Mouse (Mus musculus): ENCODE data around the gene Lmf2. TPM values are rescaled to one million over a fixed set of nuclear protein-coding genes. Genes with fewer than 3 reads are reported as not detected.

Gene Lmf2
- polyA plus RNA-seq, 1 experiment from 2014 or later: 53.7 TPM

- no peaks in the 10 kb centered on the region for H3K27me3 ChIP-seq (ENCODE audit: low read depth, poor library complexity, severe bottlenecking)
Measured at GRCm38 (mm10) chr15:89358784-89359183, 3.3 kb upstream of the Lmf2 start.

GRCm38 (mm10) chr15:89356372-89356771, 913 bp upstream of the Lmf2 start:
- DNase-seq (ENCODE audit: low spot score): peak; percentile 88
- Histone ChIP-seq H3K36me3 (peaks cover 68% of the 10 kb centered on the region), H3K9me3 (replicated peaks) (no peaks in the 10 kb centered on the region), H3K27me3 (ENCODE audit: low read depth, poor library complexity, severe bottlenecking) (no peaks in the 10 kb centered on the region), H3K4me1 (peaks cover 26% of the 10 kb centered on the region), H3K4me3 (peak overlapping the region; percentile 88), H3K27ac (replicated peaks) (peak overlapping the region; percentile 94)
- 0% methylated on average over 15 of the region's 15 CpGs for WGBS

More at GRCm38 (mm10) chr15:89358784-89359183, 3.3 kb upstream of the Lmf2 start:
- Histone ChIP-seq H3K9me3 (replicated peaks) (no peaks in the 10 kb centered on the region), H3K27ac (replicated peaks) (no peak overlapping the region), H3K4me3 (no peak overlapping the region), H3K4me1 (peaks cover 22% of the 10 kb centered on the region), H3K36me3 (peaks cover 68% of the 10 kb centered on the region)
- WGBS: 94% methylated on average over 3 of the region's 3 CpGs
- no peak for DNase-seq (ENCODE audit: low spot score)

- WGBS: 85% methylated on average over 7 of the region's 7 CpGs
Measured at GRCm38 (mm10) chr15:89354455-89354854, 1.0 kb downstream of the Lmf2 start.

GRCm38 (mm10) chr15:89353837-89354236, 1.6 kb downstream of the Lmf2 start:
- H3K27ac ChIP-seq (replicated peaks): no peak overlapping the region
- DNase-seq (ENCODE audit: low spot score): no peak
- 95% methylated on average over 16 of the region's 16 CpGs for WGBS
- H3K36me3 ChIP-seq: peaks cover 63% of the 10 kb centered on the region
- H3K9me3 ChIP-seq (replicated peaks): no peaks in the 10 kb centered on the region
- H3K4me1 ChIP-seq: peaks cover 26% of the 10 kb centered on the region
- no peaks in the 10 kb centered on the region for H3K27me3 ChIP-seq (ENCODE audit: low read depth, poor library complexity, severe bottlenecking)
- H3K4me3 ChIP-seq: peak overlapping the region; percentile 88

More at GRCm38 (mm10) chr15:89354455-89354854, 1.0 kb downstream of the Lmf2 start:
- Histone ChIP-seq H3K4me3 (peak overlapping the region; percentile 88), H3K27me3 (ENCODE audit: low read depth, poor library complexity, severe bottlenecking) (no peaks in the 10 kb centered on the region), H3K27ac (replicated peaks) (peak overlapping the region; percentile 94), H3K36me3 (peaks cover 68% of the 10 kb centered on the region), H3K4me1 (peaks cover 26% of the 10 kb centered on the region), H3K9me3 (replicated peaks) (no peaks in the 10 kb centered on the region)
- DNase-seq (ENCODE audit: low spot score): no peak

- no peak overlapping the region for H3K4me3 ChIP-seq
- peaks cover 26% of the 10 kb centered on the region for H3K4me1 ChIP-seq
- no peaks in the 10 kb centered on the region for H3K9me3 ChIP-seq (replicated peaks)
- 97% methylated on average over 12 of the region's 12 CpGs for WGBS
- H3K27me3 ChIP-seq (ENCODE audit: low read depth, poor library complexity, severe bottlenecking): no peaks in the 10 kb centered on the region
- H3K27ac ChIP-seq (replicated peaks): no peak overlapping the region
- H3K36me3 ChIP-seq: peaks cover 55% of the 10 kb centered on the region
- no peak for DNase-seq (ENCODE audit: low spot score)
Measured at GRCm38 (mm10) chr15:89352795-89353194, 2.7 kb downstream of the Lmf2 start.

GRCm38 (mm10) chr15:89352054-89352453, 3.4 kb downstream of the Lmf2 start:
- Histone ChIP-seq H3K9me3 (replicated peaks) (no peaks in the 10 kb centered on the region), H3K27me3 (ENCODE audit: low read depth, poor library complexity, severe bottlenecking) (no peaks in the 10 kb centered on the region), H3K36me3 (peaks cover 50% of the 10 kb centered on the region), H3K27ac (replicated peaks) (no peak overlapping the region), H3K4me3 (no peak overlapping the region), H3K4me1 (peaks cover 22% of the 10 kb centered on the region)
- DNase-seq (ENCODE audit: low spot score): no peak
- WGBS: 94% methylated on average over 14 of the region's 14 CpGs

- WGBS: 93% methylated on average over 15 of the region's 15 CpGs
- Histone ChIP-seq H3K4me3 (no peak overlapping the region), H3K36me3 (peaks cover 50% of the 10 kb centered on the region), H3K4me1 (peaks cover 18% of the 10 kb centered on the region), H3K27ac (replicated peaks) (no peak overlapping the region), H3K9me3 (replicated peaks) (no peaks in the 10 kb centered on the region), H3K27me3 (ENCODE audit: low read depth, poor library complexity, severe bottlenecking) (no peaks in the 10 kb centered on the region)
- DNase-seq (ENCODE audit: low spot score): no peak
Measured at GRCm38 (mm10) chr15:89351302-89351701, 4.2 kb downstream of the Lmf2 start.

GRCm38 (mm10) chr15:89350447-89350846, 5.0 kb downstream of the Lmf2 start:
- no peak overlapping the region for H3K27ac ChIP-seq (replicated peaks)
- H3K4me1 ChIP-seq: peaks cover 18% of the 10 kb centered on the region
- H3K9me3 ChIP-seq (replicated peaks): no peaks in the 10 kb centered on the region
- peaks cover 50% of the 10 kb centered on the region for H3K36me3 ChIP-seq
- WGBS: 87% methylated on average over 5 of the region's 5 CpGs
- DNase-seq (ENCODE audit: low spot score): no peak
- H3K27me3 ChIP-seq (ENCODE audit: low read depth, poor library complexity, severe bottlenecking): no peaks in the 10 kb centered on the region
- no peak overlapping the region for H3K4me3 ChIP-seq

GRCm38 (mm10) chr15:89343325-89343724, 12.1 kb downstream of the Lmf2 start:
- no peaks in the 10 kb centered on the region for H3K27me3 ChIP-seq (ENCODE audit: low read depth, poor library complexity, severe bottlenecking)
- no peak overlapping the region for H3K4me3 ChIP-seq
- 79% methylated on average over 3 of the region's 3 CpGs for WGBS
- no peak for DNase-seq (ENCODE audit: low spot score)
- H3K36me3 ChIP-seq: no peaks in the 10 kb centered on the region
- no peaks in the 10 kb centered on the region for H3K4me1 ChIP-seq
- H3K9me3 ChIP-seq (replicated peaks): no peaks in the 10 kb centered on the region
- H3K27ac ChIP-seq (replicated peaks): no peak overlapping the region

GRCm38 (mm10) chr15:89341678-89342077, 13.8 kb downstream of the Lmf2 start:
- Histone ChIP-seq H3K36me3 (no peaks in the 10 kb centered on the region), H3K4me3 (no peak overlapping the region), H3K4me1 (no peaks in the 10 kb centered on the region), H3K9me3 (replicated peaks) (no peaks in the 10 kb centered on the region), H3K27me3 (ENCODE audit: low read depth, poor library complexity, severe bottlenecking) (no peaks in the 10 kb centered on the region), H3K27ac (replicated peaks) (no peak overlapping the region)
- no peak for DNase-seq (ENCODE audit: low spot score)
- 55% methylated on average over 1 of the region's 1 CpGs for WGBS

- no peaks in the 10 kb centered on the region for H3K4me1 ChIP-seq
- H3K27me3 ChIP-seq (ENCODE audit: low read depth, poor library complexity, severe bottlenecking): no peaks in the 10 kb centered on the region
- 86% methylated on average over 3 of the region's 3 CpGs for WGBS
- no peak overlapping the region for H3K27ac ChIP-seq (replicated peaks)
- no peaks in the 10 kb centered on the region for H3K36me3 ChIP-seq
- H3K4me3 ChIP-seq: no peak overlapping the region
- no peaks in the 10 kb centered on the region for H3K9me3 ChIP-seq (replicated peaks)
- DNase-seq (ENCODE audit: low spot score): no peak
Measured at GRCm38 (mm10) chr15:89340136-89340535, 15.3 kb downstream of the Lmf2 start.

- 87% methylated on average over 2 of the region's 2 CpGs for whole genome bisulfite sequencing
Measured at GRCm38 (mm10) chr15:89339696-89340095, 15.8 kb downstream of the Lmf2 start.

GRCm38 (mm10) chr15:89336422-89336821, 19.0 kb downstream of the Lmf2 start:
- H3K4me1 ChIP-seq: no peaks in the 10 kb centered on the region
- no peaks in the 10 kb centered on the region for H3K9me3 ChIP-seq (replicated peaks)
- no peaks in the 10 kb centered on the region for H3K27me3 ChIP-seq (ENCODE audit: low read depth, poor library complexity, severe bottlenecking)
- no peaks in the 10 kb centered on the region for H3K36me3 ChIP-seq
- no peak for DNase-seq (ENCODE audit: low spot score)
- H3K4me3 ChIP-seq: no peak overlapping the region
- WGBS: 86% methylated on average over 14 of the region's 14 CpGs
- no peak overlapping the region for H3K27ac ChIP-seq (replicated peaks)

More at GRCm38 (mm10) chr15:89339696-89340095, 15.8 kb downstream of the Lmf2 start:
- Histone ChIP-seq H3K4me1 (no peaks in the 10 kb centered on the region), H3K27ac (replicated peaks) (no peak overlapping the region), H3K9me3 (replicated peaks) (no peaks in the 10 kb centered on the region), H3K36me3 (no peaks in the 10 kb centered on the region), H3K27me3 (ENCODE audit: low read depth, poor library complexity, severe bottlenecking) (no peaks in the 10 kb centered on the region), H3K4me3 (no peak overlapping the region)
- no peak for DNase-seq (ENCODE audit: low spot score)

Data from midbrain, embryonic 10.5 days (tissue).